Mouse (Mus musculus) retina, postnatal 7 days (tissue): ENCODE measurements at regions not wholly inside any gene's neighbourhood (a gene's known extent, or its start where the extent isn't known, plus 50 kb on each side); places are given as distances from the start of the nearest gene placed in this dataset.

Source experiments
- DNase-seq: peaks from one replicate; pipeline ENCODE4 v3.0.0-alpha.2; 2012; ENCODE audit warnings: low read depth, low spot score

GRCm38 (mm10) chr5:64738781-64739310, 64.3 kb upstream of the Klf3 start:
- DNase-seq, result no peak

DNA sequence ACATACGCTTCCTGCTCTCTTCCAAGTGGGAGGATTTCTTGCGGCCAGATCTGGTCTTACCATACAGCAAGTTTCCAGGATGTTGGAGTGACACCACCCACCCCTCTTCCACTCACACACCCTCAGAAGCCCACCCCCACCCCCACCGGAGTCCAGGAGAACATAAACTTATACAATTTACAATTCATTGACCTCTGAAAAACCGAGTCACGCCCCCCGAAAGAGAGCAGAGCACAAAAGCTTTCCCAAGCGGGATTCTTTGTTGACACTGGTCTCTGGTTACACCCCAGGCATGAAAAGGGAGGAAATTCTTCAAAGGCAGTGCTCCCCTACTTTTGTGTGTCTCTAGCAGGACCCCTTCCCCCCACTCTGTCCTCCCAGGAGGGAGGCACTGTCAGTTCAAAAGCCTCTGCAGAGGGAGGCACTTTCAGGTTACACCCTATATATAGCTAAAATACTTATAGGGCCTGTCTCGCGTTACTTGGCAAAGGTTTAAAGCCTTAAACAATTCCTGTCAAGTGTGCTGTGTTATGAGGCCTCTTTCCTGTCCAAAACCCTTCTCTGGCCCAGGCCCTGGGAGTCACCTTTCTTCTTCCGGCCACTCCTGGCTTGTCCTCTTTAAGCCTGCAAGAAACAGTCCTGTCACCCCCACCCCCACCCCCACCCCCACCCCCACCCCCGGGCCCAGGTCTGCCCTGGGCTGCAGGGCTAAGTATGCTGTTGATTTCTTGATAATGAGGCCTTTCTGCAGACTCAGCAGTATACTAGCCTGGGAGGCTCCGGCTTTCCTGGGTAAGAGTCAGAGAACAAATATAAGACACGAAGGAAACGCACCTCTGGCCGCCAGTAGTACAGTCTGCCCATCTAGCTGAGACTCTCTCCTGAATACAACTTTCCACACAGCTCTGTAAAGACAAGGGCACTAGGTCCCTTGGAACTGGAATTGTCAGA, 63.6 kb upstream of the Klf3 start:
- DNase-seq, result no peak

- DNase-seq, result no peak
Observed at GRCm38 (mm10) chr5:64744041-64744440, 59.1 kb upstream of the Klf3 start.

DNA sequence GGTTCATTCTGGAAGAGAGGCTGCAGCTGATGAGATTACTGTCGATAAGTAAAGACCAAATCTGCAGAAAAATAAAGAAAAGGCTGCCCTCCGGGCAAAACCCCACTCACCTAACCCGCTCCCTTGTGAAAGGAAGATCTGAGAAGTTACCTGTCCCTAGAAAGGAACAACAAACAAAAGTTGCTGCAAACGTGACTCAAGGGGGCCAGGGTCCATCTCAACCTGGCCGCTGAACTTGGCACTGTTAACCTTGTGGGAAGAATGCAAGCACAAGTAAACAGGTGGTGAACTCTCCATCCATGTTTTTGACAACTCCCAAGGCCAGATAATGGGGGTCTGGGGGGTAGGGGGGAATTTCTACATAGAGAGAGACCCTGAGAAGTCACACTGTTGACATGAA, 58.7 kb upstream of the Klf3 start:
- DNase-seq, result no peak

GRCm38 (mm10) chr5:64747461-64747860, 55.7 kb upstream of the Klf3 start:
- DNase-seq, result no peak

GRCm38 (mm10) chr5:64749415-64750166, 53.6 kb upstream of the Klf3 start:
- DNase-seq, result no peak

GRCm38 (mm10) chr5:64750406-64750805, 52.8 kb upstream of the Klf3 start:
- no peak for DNase-seq

DNA sequence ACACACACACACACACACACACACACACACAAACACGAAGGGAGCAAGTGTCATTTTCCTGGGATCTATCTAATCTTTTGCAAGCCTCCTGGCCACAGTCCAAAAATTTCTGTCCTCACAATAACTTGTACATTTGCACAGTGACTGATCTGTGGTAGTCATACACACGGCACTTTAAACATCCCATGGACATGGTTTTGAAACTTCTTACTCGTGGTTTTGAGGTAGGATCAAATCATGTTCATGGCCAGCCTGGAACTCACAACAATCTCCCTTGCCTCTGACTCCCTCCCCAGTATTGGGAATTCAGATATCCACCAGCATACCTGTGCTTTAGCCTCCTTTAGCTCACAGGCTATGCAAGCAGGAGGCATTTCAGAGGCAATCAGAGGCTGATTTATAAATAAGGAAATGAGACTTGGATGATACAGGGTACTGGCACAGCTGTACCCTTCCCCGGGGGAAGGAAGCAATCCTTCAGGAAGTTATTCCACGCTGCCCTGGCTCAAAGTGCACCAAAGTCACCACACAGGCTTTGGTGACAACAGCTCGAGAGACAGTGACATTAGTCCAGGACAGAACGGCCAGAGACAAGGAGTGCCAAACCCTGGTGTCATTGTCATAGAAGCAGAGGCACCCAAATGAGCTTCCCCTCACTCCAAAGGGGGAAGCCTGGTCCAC, 52.1 kb upstream of the Klf3 start:
- no peak for DNase-seq

DNA sequence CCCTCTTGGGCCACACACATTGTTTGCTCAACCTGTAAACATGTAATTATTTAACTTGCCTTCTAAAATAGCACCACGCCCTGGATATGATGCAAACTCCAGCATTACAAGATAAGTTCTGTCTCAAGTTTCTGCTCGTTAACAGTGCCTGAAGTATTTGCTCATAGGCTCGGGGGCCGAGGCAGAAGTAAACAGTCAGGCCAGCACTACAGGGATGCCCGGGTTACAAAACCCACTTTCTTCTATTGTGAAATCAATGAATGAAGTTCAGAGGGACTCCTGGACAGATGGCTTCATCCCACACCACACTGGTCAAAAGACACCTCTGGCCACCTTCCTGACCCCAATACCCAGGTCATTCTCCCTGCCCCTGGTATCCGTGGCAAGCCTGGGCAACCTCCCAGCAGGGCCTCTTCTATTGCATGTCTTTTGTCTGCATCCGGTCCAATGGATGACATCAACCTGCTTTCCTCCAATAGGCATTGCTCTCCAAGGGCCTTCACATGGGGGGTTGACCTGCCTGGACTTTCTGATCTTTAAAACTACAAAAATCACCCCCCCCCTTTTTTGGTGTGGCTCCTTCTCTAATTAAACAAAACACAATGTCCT, 49.9 kb upstream of the Klf3 start:
- DNase-seq, result no peak
